Mouse (Mus musculus) hindbrain, embryonic 10.5 days (tissue): ENCODE data around the gene Arid4a. TPM values are rescaled to one million over a fixed set of nuclear protein-coding genes. Genes with fewer than 3 reads are reported as not detected.
A peak's percentile ranks its signal among the peaks of the same experiment; 100 is the strongest.

Experiments
- DNase-seq: peaks from one replicate; pipeline ENCODE4 v3.0.0-alpha.2; 2017; ENCODE audit warnings: low spot score
- H3K27ac ChIP-seq: fragments of 300-500 bp; sonication (generic); 2 replicates; pipeline ENCODE4 v1.5.1; 2016; ENCODE audit warnings: mild to moderate bottlenecking, moderate library complexity
- H3K27me3 ChIP-seq: fragments of 300-500 bp; sonication (generic); 2 replicates; pipeline ENCODE4 v1.6.1; 2016; ENCODE audit warnings: mild to moderate bottlenecking; ENCODE audit not compliant: poor library complexity, insufficient read depth, severe bottlenecking
- H3K36me3 ChIP-seq: fragments of 300-500 bp; sonication (generic); 2 replicates; pipeline ENCODE4 v1.6.1; 2016; ENCODE audit warnings: mild to moderate bottlenecking, moderate library complexity
- H3K4me1 ChIP-seq: fragments of 300-500 bp; sonication (generic); replicated peaks from 2 replicates; pipeline ENCODE4 v1.6.1; 2016; ENCODE audit warnings: mild to moderate bottlenecking
- H3K4me3 ChIP-seq: fragments of 300-500 bp; sonication (generic); 2 replicates; pipeline ENCODE4 v1.5.1; 2016; ENCODE audit warnings: mild to moderate bottlenecking, moderate library complexity
- H3K9me3 ChIP-seq: fragments of 300-500 bp; sonication (generic); 2 replicates; pipeline ENCODE4 v1.6.1; 2016; ENCODE audit warnings: mild to moderate bottlenecking, moderate library complexity
- WGBS: fragments of 180-500 bp; shearing (Covaris S2); methylation state at CpG from one replicate; pipeline ENCODE4 v1.1.7; 2016; 5-methylcytosine and 5-hydroxymethylcytosine counted together
- polyA plus RNA-seq: library from polyadenylated mRNA; unstranded; fragments of >200 nt; fragmentation: Nextera tagmentation; extraction: Ambion mirVana; gene quantifications from 2 replicates; pipeline ENCODE4 v1.2.1, GENCODE M21; 2016

The Arid4a gene
- polyA plus RNA-seq, 1 experiment from 2014 or later: 21.6 TPM

DNA sequence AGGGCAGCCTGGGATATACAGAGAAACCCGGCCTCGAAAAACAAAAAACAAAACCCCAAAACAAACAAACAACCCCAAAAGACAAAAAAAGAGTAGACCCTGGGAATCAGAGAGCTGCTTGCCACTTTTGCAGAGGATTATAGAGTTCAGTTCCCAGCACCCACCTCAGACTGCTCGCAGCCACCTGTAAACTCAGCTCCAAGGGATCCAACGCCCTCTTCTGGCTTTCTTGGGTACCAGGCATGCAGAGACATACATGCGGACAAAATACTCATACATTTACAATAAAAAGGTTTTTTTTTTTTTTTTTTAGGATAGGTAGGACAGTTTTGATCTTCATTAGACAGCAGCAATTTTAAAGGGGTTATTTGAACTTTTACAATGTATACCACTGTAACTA lies 18.6 kb upstream of the Arid4a start:
- no peak overlapping the region for H3K4me3 ChIP-seq
- H3K27me3 ChIP-seq: no peaks in the 10 kb centered on the region
- H3K9me3 ChIP-seq: no peaks in the 10 kb centered on the region
- H3K4me1 ChIP-seq: no peaks in the 10 kb centered on the region
- 92% methylated on average over 5 of the region's 5 CpGs for WGBS
- DNase-seq: no peak
- H3K36me3 ChIP-seq: peaks cover 78% of the 10 kb centered on the region
- H3K27ac ChIP-seq: no peak overlapping the region

DNA sequence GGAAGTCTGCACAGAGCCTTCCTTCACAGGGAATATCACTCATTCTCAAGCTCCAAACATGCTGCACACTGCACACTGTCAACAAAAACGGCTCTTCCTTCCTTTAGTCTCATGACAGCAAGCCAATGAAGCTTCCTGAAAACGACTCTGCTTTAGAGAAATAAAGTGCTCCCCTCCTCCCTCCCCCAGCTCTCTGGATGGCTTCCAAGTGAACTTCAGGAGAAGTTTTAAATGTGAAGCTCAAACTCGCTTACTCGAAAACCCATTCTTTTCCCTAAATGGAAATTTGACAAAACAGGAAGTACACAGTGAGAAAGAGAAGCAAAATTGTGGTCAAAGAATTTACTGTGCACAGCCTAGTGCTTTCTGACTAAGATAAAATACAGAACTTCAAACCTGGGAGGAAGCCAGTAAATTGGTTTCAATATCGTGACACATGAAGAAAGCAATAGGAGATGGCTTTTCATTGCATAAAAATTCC lies 16.3 kb upstream of the Arid4a start:
- H3K27me3 ChIP-seq: no peaks in the 10 kb centered on the region
- no peak for DNase-seq
- WGBS: 72% methylated on average over 5 of the region's 5 CpGs
- H3K4me3 ChIP-seq: no peak overlapping the region
- no peak overlapping the region for H3K27ac ChIP-seq
- H3K9me3 ChIP-seq: no peaks in the 10 kb centered on the region
- H3K4me1 ChIP-seq: no peaks in the 10 kb centered on the region
- peaks cover 74% of the 10 kb centered on the region for H3K36me3 ChIP-seq

DNA sequence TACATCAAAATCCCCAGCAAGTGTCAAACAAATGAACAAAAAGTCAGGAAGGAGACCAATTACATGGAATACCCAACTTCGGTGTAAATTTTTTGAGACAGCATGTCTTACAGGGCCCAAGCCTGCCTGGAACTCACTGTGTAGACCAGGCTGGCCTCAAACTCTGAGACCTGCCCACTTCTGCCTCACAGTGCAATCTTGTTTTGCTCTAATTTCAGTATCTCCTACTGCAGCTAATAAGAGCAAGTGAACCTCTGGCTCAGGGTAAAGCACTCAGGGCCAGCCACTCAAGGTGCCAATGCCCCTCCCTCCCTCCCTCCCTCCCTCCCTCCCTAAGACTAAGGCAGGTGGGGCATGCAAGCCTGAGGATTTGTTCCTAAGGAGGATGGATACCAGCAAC lies 15.4 kb upstream of the Arid4a start:
- Histone ChIP-seq H3K4me3 (no peak overlapping the region), H3K36me3 (peaks cover 74% of the 10 kb centered on the region), H3K4me1 (no peaks in the 10 kb centered on the region), H3K9me3 (no peaks in the 10 kb centered on the region), H3K27me3 (no peaks in the 10 kb centered on the region), H3K27ac (no peak overlapping the region)
- DNase-seq: no peak
- WGBS: 87% methylated on average over 1 of the region's 1 CpGs

DNA sequence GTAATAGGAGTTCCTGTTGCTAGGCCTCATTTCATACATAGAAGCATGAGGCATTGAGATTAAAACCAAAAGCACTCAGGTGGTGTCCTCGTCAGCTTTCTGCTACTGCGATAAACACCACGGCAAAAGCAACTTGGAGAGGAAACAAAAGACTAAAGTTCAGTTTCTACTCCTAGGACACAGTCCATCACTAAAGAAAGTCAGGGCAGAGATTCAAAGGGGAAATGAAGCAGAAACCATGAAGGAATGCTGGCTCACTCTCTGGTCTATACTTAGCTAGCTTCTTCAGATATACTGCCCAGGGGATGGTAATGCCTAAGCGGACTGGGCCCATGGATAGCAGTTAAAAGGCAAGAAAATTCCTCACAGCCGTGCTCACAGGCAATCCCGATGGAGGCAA lies 14.3 kb upstream of the Arid4a start:
- Histone ChIP-seq H3K4me1 (no peaks in the 10 kb centered on the region), H3K27ac (no peak overlapping the region), H3K36me3 (peaks cover 74% of the 10 kb centered on the region), H3K4me3 (no peak overlapping the region), H3K27me3 (no peaks in the 10 kb centered on the region), H3K9me3 (no peaks in the 10 kb centered on the region)
- no peak for DNase-seq
- 84% methylated on average over 6 of the region's 6 CpGs for WGBS

DNA sequence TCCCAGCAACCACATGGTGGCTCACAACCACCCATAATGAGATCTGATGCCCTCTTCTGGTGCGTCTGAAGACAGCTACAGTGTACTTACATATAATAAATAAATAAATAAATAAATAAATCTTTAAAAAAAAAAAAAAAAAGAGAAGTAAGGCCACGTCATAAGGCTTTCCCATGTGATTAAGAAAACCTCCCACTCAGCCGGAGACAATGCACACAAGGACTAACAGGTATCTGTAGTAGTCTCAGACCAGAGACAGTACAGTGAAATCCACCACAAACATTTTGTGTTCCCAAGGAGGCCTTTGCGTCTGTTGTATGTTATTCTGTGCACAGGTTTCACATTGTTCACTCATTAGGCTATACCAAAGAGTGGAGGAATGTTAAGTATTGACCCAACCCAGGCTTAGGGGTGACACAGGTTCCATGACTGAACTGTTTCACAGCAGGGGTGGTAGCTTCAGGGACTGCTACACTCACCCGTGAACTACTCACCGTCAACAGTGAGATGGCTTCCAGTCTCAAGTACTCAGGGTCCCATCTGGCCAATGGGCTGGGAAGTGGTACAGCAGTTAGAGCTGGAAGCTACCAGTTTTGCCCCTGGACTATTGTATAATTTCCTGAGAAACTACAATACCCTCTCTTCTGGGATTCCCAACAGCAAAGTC lies 11.9 kb upstream of the Arid4a start:
- peaks cover 74% of the 10 kb centered on the region for H3K36me3 ChIP-seq
- WGBS: 93% methylated on average over 5 of the region's 6 CpGs
- no peak overlapping the region for H3K27ac ChIP-seq
- no peaks in the 10 kb centered on the region for H3K4me1 ChIP-seq
- no peak for DNase-seq
- H3K9me3 ChIP-seq: no peaks in the 10 kb centered on the region
- no peaks in the 10 kb centered on the region for H3K27me3 ChIP-seq
- H3K4me3 ChIP-seq: no peak overlapping the region

DNA sequence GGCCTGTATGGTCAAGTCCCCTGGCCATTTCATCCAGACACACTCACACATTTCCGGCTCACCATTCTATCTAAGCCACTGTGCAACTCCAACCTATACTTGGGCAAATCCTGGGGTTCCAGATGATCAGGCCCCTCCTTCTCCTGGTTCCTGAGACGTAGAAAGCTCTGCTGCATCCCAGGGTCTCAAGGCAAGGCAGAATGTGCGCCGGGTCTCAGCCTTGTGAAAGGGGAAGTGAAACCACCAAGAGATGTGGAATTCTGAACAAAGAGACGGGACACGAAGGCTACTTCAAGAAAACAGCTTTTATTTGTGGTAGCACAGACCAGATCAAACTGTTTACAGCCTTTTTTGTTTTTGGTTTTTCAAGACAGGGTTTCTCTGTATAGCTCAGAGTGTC lies 9.6 kb upstream of the Arid4a start:
- Histone ChIP-seq H3K27me3 (no peaks in the 10 kb centered on the region), H3K27ac (no peak overlapping the region), H3K4me3 (no peak overlapping the region), H3K9me3 (no peaks in the 10 kb centered on the region), H3K4me1 (no peaks in the 10 kb centered on the region), H3K36me3 (peaks cover 84% of the 10 kb centered on the region)
- WGBS: 91% methylated on average over 6 of the region's 6 CpGs
- DNase-seq: no peak

DNA sequence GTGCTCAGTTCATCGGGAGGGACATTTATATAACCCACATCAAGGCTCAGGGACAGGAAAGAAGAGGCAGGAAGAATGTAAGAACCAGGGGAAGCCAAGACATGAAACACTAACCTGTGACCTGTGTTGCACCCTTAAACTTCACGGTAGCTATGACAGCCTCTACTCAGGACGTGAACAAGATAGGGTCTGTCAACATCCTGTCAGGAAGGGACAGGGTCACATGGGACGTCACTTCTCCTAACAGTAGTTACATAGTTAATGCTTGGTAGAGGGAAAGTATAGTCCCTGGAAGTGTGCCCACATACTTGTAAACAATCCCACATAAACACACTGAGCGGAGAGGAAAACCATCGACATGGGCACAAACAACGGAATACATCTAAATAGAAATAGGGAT lies 8.9 kb upstream of the Arid4a start:
- WGBS: 92% methylated on average over 7 of the region's 7 CpGs
- Histone ChIP-seq H3K4me1 (peaks cover under 1% of the 10 kb centered on the region; the same call in 1 of the 2 replicates), H3K36me3 (peaks cover 91% of the 10 kb centered on the region), H3K27ac (no peak overlapping the region), H3K4me3 (no peak overlapping the region), H3K9me3 (no peaks in the 10 kb centered on the region), H3K27me3 (no peaks in the 10 kb centered on the region)
- no peak for DNase-seq

DNA sequence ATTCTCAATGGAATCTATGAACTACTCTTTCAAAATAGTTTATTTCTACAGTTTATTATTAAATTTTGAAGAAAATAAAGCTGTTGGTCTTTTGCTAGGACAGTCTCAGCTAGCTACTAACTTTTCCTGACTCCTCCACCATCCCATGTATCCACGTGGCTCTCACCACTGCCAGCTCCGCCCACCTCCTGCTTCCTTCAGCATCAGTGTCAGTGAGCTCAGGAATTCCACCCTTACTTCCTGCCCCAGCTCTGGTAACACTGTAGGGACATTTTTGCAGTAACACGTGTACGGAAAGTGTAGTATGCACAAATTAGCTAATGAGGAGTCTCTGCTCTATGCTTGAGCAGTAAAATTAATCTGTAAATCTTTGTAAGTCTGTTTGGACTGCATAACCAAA lies 6.0 kb upstream of the Arid4a start:
- Histone ChIP-seq H3K4me1 (peaks cover 20% of the 10 kb centered on the region), H3K9me3 (no peaks in the 10 kb centered on the region), H3K4me3 (no peak overlapping the region), H3K27me3 (no peaks in the 10 kb centered on the region), H3K27ac (no peak overlapping the region), H3K36me3 (peaks cover 87% of the 10 kb centered on the region)
- DNase-seq: no peak
- 64% methylated on average over 4 of the region's 4 CpGs for WGBS

DNA sequence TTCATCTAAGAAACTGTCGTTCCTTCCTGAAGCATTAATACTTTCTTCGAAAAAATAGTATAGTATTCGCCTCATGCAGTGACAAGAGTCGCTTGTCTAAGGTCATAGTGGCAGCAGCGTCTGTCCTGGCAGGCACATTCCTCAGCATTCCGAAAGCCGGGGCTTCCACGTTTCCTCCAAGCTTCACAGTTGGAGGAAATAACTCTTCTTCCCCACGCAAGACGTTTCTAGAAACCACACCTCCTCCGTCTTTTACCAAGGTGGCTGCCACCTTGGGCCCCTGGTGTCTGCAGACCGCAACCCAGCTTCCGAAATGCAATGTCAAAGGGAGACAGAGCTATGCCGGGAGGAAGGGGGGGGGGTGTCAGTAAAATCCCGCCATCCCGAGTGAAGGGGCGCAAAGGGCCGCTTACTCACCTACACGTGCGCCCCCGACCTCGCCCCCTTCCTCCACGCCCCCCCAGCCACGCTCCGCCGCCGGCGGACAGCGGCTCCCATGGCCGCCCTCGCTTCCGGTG lies 886 bp upstream of the Arid4a start:
- Histone ChIP-seq H3K27ac (peak overlapping the region; percentile 97), H3K36me3 (peaks cover 45% of the 10 kb centered on the region), H3K9me3 (no peaks in the 10 kb centered on the region), H3K27me3 (no peaks in the 10 kb centered on the region), H3K4me1 (peaks cover 30% of the 10 kb centered on the region), H3K4me3 (peak overlapping the region; percentile 91)
- under 1% methylated on average over 32 of the region's 32 CpGs for WGBS
- DNase-seq: no peak

DNA sequence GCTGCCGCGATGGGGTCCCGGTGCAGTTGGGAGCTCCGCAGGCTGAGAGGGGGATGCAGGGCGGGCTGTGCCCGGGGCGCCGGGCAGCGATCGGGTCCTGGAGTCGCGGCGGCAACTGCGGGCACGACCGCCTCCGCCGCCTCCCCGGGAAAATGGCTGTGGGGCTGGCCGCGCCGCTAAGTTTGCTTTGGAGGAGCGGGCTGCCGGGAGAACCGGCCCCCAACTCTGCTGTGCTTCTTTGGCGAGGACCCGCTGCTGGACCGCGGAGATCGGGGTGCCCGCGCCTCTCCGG lies 367 bp downstream of the Arid4a start:
- WGBS: under 1% methylated on average over 33 of the region's 33 CpGs
- H3K27me3 ChIP-seq: no peaks in the 10 kb centered on the region
- DNase-seq: no peak
- peak overlapping the region; percentile 95 for H3K27ac ChIP-seq
- peaks cover 45% of the 10 kb centered on the region for H3K36me3 ChIP-seq
- no peaks in the 10 kb centered on the region for H3K9me3 ChIP-seq
- peaks cover 30% of the 10 kb centered on the region for H3K4me1 ChIP-seq
- peak overlapping the region; percentile 91 for H3K4me3 ChIP-seq

DNA sequence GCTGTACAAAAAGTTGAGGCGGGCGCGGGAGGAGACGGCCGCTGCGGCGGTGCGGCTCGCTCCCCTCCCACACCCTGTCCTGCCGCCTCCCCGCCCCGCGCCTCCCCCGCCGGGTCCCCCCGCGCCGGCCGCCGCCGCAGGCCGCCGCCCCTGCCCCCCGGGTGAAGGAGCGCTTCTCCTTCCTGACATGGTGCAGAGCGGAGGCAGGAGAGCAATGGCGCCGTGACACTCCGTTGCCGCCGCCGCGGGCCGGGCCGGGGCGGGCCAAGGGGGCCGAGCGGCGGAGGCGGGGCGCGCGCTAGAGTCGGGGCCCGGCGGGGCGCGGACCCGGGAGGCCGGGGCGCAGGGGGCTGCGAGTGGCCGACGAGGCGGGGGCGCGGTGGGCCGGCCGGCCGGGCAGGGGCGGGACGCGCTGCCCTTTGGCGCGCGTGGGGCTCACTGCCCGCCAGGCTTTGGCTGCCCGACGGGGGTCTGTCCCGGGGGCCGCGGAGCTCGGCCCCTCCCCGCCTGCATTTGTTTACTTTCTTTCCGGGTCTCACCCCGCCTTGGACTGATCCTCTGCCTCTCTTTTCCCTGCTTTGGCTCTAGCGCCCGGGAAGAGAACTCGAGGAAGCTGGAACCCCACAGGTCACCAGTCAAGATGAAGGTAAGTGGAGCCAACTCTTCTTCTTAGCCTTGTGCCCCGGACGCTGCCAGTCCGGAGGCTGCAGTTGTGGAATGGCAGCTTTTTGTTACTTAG lies 882 bp downstream of the Arid4a start:
- Histone ChIP-seq H3K4me1 (peaks cover 30% of the 10 kb centered on the region), H3K36me3 (peaks cover 46% of the 10 kb centered on the region), H3K27ac (peak overlapping the region; percentile 95), H3K27me3 (no peaks in the 10 kb centered on the region), H3K9me3 (no peaks in the 10 kb centered on the region), H3K4me3 (peak overlapping the region; percentile 91)
- DNase-seq: peak; percentile 58
- WGBS: 2% methylated on average over 67 of the region's 82 CpGs

DNA sequence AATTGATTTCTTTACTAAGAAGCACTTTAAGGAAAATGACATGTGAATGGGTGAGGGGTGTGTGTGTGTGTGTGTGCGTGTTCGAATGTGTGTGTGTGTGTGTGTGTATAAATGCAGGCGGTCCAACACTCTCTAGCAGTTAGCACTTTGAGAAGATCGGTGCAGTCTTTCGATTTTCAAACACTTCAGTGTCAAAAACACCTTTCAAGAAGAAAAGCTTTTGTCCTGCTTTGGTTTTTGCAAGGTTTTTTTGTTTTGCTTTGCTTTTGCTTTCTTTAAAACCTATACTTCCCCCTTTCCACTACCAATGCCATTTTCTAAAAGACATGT lies 1.4 kb downstream of the Arid4a start:
- H3K9me3 ChIP-seq: no peaks in the 10 kb centered on the region
- H3K4me3 ChIP-seq: peak overlapping the region; percentile 91
- H3K36me3 ChIP-seq: peaks cover 46% of the 10 kb centered on the region
- H3K4me1 ChIP-seq: peaks cover 27% of the 10 kb centered on the region
- no peaks in the 10 kb centered on the region for H3K27me3 ChIP-seq
- no peak for DNase-seq
- 27% methylated on average over 5 of the region's 5 CpGs for WGBS
- H3K27ac ChIP-seq: peak overlapping the region; percentile 95

DNA sequence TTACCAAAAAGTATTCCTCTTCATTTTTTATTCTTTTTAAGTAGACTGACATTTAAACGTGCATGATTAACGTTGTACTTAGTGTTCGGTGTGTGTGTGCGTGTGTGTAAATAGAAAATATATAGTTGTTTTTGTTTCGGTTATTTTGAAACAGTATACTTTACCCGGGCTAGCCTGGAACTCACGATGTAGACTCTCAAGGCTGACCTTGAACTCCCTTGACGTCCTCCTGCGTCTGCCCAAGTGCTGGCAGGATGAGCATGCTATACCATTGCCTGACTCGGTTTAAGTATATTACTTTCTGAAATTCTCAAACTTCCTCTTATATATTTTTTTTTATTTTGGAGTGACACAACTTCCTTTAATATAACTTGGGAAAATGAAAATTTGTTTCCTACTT lies 2.0 kb downstream of the Arid4a start:
- DNase-seq: no peak
- Histone ChIP-seq H3K27me3 (no peaks in the 10 kb centered on the region), H3K4me3 (peak overlapping the region; percentile 91; the same call in 1 of the 2 replicates), H3K36me3 (peaks cover 47% of the 10 kb centered on the region), H3K9me3 (no peaks in the 10 kb centered on the region), H3K4me1 (peaks cover 23% of the 10 kb centered on the region), H3K27ac (no peak overlapping the region)
- WGBS: 87% methylated on average over 10 of the region's 10 CpGs
